Mouse (Mus musculus) cerebellum, postnatal 36 days (tissue): ENCODE measurements at regions not wholly inside any gene's neighbourhood (a gene's known extent, or its start where the extent isn't known, plus 50 kb on each side); places are given as distances from the start of the nearest gene placed in this dataset.

Source experiments
- DNase-seq, 2 experiments: peaks; one replicate each; pipeline ENCODE4 v3.0.0; 2021 to 2022; ENCODE audit warnings: mixed read lengths in 2 of 2

DNA sequence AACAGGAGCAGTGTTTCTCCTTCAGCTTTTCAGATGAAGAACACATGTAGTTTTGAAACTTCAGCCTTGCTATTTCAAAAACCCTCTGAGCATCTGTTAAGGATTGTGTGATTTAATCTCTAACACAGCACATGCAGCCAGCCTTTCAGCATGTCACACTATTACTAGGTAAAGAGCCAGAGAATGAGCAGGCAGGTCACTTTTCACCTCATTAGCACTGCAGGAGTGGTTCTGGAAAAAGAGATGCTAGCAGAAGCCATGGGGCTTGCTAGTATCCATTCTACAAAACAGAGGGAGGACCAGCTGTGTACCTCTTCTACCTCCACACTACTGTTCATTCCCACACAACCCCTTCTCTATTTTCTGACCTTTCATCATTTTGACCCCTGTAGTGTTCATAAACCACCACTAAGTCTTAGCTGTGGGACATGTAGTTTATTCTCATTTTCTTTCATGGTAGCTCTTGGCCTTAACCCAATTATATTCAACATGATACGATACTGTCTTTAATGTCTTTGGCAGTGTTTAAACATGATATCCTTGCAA, 535.1 kb upstream of the Alcam start:
- no peak for DNase-seq

DNA sequence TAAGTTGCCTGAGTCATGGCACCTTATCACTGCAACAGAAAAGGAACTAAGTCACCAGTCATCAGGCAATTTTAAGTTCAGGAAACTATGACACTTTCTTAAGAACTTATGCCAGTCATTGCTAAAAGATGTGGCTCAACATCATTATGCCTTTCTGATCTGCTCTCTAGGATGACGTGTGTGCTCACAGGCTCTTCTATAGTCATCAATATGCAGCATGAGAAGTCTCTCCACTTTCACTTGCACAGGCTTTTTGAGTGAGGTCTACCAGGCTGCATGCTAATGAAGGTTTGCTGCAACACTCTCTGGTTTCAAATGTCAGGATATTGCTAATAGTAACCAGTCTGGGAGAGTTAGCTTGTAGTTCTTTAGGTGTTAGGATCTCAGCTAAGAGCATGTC, 530.5 kb upstream of the Alcam start:
- DNase-seq: no peak

DNA sequence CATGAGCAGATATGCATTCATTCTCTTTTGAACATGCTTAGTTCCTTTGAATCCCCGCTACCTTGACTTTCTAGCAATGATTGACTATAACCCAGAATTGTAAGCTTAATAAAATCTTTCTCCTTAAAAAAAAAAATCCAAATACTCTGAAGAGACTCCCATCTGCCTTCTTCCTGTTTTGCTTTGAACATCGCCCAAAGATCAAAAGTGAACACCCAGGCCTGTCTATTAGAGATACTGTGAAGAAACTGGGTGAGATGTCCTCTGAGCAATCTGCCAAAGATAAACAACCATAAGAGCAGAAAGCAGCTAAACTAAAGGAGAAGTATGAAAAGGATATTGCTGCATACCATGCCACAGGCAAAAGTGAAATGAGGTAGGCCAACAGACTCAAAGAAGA, 527.1 kb upstream of the Alcam start:
- DNase-seq: no peak

DNA sequence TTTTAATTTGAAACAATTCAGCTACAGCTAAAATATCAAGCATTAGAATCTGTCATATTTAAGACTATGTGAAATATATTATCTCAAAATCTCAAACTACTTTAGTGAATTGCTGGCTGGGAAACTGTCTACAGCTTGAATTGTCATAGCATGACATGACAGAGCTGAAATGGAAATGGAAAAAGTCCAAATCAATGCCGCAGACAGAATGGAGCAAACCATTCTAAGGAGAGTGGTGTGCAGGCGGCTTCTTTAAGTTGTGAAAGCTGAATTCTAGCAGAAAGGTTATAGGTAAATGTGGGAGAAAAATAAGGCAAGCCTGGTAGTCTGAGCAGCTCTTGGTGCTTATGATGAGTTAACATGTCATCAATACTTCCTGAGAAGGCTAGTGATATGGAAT, 518.9 kb upstream of the Alcam start:
- DNase-seq: no peak

DNA sequence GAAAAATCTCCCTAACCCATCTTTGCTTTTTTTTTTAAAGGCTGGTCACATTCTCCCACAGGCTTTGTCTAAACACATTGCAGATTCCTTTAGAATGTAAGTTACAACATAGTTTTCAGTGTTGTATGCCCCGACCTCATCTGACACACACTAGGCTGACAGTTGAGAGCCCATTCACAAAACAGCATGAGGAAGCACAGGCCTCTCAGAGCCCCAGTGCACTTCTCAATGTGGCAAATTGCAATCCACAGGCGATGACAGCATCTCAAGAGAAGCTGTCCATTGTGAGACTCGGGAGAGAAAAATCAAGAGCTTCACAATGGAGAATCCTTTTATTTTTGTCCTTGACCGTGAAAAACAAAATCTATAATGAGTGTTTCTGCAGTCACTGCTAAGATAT, 493.8 kb upstream of the Alcam start:
- DNase-seq: no peak

DNA sequence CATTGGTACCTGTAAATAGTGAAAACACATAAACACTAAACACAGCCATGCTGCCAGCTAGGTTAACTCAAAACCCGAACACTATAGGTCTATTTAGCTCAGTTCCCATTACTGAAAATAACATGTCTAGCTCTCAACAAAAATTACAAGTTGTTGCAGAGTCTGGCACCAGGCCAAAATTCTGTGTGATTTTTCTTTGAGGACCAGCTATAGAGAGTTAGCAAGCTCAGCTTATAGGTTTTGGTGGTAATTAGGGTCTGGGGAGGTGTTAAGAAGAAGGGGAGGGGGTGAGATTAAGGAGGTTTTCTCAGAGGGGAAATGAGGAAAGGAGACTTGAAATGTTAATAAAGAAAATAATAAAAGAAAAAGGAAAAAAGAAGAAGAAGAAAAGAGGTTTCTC, 480.9 kb upstream of the Alcam start:
- DNase-seq: no peak

DNA sequence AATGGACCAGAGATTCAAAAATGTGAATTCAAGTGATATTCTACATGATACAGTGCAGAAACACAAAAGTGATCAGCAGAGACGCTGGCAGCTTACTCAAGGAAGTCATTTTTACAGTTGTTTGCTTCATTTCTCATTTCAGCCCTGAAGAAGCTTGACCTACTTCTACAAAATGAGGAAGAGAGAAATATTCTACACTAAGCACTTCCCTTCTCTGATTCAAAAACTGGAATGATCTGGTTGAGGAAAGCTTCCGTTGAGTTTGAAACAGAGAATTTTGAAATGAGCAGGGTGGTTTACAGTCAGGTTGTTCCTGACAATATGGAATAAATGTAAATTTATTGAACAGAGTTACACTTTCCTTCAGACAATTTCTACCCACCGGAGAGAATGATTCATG, 478.1 kb upstream of the Alcam start:
- DNase-seq: no peak

DNA sequence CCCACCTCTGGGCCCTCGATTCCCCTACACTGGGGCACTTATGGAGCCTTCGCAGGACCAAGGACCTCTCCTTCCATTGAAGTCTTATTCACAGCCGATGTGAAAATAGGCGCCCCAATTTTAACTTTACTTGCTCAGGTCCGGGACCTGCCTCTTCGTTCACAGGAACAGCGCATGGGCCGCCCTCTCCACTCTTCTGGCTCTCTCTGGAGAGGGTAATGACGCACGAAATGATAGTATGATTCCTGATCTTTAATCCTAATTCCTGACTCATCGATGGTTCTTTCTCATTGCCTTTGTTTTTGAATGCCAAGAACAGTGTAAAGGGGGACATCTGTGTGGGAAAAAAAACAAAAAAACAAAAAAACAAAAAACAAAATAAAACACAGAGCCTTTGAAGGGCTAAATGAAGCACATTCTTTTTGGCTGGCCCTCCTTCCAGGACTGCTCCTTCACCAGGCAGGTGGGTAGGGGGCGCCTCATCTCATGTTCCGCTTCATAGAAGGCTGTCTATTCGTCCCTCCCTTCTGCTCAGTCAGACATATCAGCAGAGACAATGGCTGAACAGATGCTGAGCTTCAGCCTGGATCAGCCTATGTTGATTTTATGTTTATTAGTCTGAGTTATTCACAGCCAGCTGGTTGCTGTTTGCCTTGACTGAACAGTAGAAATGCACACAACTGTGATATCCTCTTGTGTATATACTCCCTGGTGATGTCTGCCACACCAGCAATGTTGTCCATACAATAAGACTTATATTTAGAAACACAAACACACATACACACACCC, 438.8 kb upstream of the Alcam start:
- no peak for DNase-seq

DNA sequence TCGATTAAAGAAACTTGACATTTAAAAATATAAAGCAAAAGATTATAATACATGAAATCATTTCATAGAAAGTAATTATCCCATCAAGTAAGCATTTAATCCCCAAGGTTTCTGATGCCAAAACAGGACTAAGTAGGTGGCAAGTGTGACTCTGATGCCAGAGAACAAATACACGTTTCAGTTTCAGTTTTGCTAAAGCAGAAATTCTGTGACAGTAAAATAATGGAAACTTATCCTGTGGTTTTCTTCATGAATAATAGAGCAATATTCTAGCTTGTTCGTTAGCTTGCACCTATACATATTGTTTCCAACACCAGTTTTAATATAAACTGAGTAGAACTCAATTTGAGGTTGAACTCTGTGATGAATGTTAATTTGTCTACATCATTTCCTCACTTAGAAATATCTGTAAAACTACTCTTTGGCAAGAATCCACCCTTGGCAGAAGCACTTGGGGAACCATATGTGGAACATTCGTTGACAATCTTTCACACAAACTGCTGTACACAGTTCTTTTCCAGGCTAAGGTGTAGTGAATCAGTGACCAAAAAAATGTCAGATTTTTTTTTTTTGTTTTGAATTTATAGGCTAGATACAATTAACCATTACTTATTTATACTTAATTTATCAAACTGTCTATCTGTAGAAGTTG, 425.7 kb upstream of the Alcam start:
- DNase-seq: no peak

DNA sequence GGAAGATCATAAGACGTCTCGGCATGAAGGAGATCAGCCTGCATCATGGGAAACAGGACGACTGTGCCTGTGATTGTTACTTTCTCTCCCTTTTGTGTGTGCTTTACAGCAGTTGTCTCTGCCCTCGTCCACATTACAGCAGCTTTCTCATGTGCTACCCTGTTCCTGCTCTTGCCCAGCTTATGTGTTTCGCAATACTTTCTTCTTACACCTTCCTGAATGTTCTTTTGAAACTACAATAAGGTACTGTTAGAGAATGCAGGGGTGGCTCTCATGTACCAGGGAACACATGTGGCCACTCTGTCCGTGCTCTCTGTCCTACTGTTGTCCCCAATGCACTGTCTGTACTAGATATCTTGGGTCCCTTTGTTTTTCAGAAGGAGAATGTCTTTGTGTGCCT, 414.0 kb upstream of the Alcam start:
- no peak for DNase-seq

DNA sequence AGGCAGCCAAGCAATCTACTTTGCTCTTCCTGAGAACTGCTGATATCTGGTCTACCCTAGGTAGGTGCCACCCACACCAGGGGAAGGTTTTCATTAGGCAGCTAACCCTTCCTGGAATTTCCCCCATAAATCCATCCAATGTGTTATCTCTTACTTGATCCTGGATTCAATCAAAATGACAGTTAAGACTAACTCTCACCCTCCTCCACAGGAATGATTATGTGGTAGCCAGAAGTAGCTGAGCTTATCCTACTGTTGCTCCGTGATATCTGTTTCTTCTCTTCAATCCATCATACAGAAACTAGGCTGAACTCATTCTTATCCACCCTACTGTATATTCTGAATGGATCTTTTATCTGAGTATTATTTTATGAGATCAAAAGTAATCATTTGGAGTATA, 409.7 kb upstream of the Alcam start:
- DNase-seq: no peak

DNA sequence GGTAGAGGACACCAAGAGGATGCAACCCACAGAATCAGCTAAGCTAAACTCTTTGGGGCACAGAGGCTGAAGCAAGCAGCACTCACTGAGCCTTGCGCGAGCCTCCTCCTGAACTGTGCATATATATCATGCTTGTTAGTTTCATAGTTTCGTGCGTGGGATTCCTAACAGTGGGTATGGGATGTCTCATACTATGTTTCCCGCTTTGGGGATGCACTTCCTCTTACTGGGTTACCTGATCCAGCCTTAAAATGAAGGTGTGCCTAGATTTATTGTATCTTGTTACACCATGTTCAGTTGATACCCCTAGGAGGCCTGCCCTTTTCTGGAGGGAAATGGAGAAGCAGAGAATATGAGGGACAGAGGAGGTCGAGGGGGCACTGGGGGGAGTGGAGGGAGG, 407.4 kb upstream of the Alcam start:
- DNase-seq: no peak

DNA sequence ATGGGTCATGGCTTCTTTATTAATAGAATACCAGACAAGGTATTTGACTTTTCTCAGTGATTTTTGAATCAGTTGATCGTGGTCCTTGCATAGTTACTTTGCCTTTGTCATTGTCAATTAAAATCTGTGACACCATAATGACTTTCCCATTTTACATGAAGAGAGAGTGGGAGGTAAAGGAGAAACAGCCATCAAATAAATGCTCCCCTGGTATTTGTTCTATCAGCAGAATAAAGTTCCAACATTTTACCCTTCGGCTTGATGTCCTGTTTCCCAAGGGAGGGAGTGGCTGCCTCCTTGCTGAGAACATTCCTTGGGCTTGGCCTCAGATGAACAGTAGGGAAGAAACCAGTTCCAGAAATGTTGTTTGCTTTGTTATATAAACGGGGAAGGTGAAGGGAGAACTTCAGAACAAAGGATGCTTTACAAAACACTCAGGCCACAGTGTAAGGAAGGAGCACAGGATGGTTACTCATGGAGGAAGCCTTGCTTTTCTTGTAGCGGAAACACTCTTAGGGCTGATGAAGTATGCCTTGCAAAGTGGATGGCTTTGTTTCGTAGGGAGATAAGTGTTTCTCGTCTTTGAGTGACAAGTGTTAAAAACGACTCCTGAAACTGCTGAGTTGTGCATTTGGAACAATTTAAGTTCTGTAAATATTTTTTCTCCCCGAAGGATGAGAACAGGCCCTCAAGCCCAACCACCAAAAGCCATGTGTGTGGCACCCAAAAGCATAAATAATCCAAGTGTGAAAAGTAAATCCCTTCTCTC, 404.8 kb upstream of the Alcam start:
- DNase-seq: no peak

DNA sequence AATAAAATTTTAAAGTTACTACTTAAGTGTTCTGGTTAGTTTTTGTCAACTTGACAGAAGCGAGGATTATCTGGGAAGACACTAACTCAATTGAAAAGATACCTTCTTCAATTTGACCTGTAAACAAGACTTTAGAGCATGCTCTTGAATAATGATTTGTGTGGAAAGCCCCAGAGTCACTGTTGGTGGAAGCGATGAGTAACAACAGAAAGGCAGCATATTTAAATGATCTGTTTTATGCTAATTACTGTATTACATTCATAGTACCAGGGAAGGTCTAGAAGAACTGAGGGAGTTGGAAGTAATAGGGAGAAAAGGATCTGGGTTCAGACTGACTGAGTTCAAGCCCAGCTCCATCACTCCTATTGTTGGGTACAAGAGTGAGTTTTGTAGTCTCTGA, 397.3 kb upstream of the Alcam start:
- no peak for DNase-seq

DNA sequence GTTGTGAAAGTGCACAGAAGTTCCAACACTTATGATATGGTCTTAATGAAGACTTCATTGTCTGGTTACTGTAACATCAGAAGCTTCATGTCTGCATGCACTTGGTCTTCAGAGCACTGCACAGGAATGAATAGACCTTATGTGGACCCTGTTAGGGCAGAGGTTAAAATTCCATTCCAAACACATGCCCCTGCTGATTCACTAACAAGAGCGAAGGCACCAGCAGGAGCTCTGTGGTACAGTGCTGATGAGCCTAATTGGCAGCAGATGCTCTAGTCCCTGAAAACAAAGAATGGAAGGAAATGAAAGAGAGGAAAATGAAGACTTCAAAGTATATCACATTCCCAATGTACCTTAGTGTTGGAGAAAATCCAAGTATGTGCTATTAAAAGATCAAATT, 365.1 kb upstream of the Alcam start:
- no peak for DNase-seq

DNA sequence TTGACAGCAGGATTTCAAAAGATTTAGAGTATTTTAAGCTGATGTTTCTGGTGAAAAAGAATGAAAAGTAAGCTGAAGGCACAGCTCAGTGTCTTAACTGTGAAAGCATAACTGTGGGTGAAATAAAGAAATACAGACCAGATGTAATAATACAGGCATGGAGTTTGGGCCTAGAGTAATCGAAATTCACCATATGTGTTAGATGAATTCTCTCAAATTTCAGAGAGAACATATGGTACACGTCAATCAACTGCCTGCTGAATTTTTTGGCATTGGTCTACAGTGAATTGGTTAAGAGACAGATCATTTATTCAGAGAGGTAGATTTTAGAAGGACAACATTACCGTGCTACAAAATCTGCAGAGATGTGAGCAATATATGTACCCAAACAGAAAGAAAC, 357.3 kb upstream of the Alcam start:
- no peak for DNase-seq

DNA sequence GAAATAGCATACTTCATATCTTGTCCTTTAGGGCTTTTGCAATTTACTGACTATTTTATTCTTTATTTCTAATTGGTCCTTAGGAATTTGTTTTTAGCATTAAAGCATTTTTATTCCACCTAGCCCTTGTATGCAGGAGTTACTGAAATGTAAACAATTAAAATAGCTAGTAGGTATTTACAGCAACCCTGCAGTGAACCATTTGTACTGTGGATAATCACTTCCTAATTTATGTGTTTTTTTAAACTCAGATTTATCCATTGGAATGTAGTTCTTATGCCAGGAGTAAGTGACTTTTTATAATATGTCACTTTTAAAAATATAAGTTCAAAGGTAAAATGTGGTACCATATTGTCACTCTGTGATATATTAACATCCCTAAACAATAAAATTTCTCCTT, 350.5 kb upstream of the Alcam start:
- no peak for DNase-seq

DNA sequence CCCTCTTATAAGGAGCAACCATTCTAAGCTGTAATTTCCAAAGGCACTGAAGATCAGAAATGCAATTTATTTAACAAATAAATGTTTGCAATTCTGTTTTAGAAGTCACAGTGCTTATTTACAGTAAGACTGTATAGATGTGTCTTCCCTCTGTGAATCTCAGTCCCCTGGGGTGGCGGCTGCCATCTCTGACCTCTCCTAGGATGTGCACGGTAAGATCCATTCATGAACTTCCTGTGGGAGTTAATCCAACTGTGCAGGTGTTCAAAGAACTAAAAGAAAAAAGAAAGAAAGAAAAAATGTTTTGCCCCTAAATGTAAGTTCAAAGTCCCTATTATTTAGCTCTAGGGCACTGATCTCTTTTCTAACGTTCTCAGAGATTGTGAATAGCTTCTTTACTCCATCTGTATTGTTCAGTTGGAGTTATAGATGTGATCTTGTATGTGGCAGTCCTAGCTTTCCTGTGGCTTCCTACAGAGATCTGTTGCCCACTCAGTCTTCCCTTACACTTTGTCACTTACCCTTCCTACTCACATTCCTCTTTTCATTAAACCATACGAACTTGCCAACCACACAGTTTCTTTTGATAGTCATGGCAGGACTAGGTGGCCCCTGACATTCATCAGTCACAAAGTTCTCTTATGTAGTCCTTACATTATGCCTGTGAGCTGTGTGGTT, 346.0 kb upstream of the Alcam start:
- DNase-seq: no peak

DNA sequence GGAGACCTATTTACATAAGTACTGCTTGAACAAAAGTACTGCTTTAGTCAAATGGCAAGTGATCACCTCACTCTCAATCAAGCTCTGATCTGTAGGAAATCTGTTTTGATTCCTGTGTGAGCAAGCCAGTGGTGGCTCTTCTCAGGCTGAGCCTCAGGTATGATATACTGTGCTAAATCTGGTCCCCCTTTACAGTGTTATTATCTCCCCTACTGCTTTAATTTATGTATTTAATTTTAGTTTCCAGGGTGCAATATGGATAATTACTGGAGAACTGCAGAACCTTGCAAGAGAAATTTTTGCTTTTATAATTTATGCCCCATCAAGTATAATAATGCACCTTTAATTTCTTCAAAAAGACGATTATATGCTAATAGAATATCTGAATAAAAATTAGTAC, 341.3 kb upstream of the Alcam start:
- DNase-seq: no peak

DNA sequence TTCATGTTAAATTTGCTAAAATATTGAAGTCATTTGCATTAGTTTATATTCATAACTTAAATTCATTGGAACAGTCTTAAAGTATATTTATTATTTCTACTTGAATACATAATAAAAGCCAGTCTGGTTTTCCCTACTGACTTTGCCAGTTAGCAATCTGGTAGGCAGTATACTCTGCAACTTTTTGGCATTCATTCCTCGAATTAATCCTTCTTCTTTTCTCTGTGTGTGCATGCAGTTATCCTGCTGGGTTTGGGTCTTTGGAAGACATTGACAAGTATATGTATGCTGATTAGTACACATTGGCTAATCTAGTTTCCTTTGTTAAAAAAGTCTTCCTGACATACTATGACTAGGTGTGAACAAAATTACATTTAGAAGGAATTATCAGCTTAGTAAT, 336.1 kb upstream of the Alcam start:
- DNase-seq: no peak

DNA sequence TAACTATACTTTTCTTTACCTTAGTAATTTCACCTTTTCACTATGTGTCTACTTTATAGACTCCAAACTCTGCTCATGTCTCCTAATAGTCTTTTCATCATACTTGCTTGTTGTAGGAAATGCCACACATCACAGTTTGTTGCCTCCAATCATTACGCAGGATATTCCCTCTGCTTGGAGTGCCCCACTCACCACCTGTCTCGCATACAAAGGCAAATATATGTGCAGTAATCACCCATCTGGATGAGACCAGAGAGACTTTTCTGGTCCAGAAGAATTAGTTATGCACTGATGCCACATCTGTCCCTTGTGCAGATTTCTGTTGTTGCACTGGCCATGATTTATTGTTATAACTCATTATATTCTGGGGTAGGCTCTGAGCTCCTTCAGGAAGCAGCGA, 293.9 kb upstream of the Alcam start:
- DNase-seq: no peak

DNA sequence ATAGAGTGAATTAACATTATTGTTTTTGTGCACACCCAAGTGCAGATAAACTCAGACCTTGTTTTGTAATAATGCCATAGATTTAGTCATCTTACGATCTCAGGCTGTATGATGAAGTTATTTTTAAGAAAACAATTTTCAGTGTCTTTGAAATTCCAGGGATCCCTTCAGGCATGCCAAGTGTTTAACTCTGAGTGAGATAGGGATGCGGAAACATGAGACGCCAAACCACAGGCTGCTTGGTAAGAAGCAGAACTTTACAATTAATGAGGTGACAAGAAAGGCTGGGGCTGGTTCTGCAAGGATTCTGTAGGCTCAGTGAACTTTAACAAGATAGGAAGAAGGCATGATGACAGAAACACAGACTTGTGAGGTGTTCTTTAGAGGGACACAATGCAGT, 292.3 kb upstream of the Alcam start:
- no peak for DNase-seq

DNA sequence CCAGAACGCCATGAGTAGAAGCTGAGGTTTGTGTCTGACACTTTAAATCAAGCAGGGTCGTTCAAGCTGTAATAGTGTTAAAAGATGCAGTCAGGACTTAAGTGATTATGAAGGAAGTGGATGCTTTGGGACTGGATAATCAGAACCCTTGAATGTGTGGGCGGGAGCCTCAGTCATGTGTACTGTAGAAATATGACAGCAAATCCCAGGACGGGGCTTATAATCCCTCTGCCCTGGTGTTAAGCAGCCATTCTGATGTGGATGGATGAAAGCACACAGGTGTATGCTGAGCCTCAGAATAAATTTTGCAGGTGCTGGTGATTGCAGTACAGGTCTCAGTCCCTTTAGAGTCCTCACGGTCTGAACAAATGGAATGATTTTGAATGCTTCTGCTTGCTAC, 290.8 kb upstream of the Alcam start:
- DNase-seq: no peak
